Mouse (Mus musculus) erythroblast, embryonic 14.5 days (primary cell): ENCODE results near the gene Gjb1. TPM values are rescaled to one million over a fixed set of nuclear protein-coding genes. Genes with fewer than 3 reads are reported as not detected.
A peak's percentile ranks its signal among the peaks of the same experiment; 100 is the strongest.

ENCODE experiments used
- H3K27me3 ChIP-seq: 2 replicates; pipeline ENCODE4 v1.6.1; 2012; ENCODE audit warnings: inconsistent platforms; ENCODE audit not compliant: control insufficient read depth
- H3K36me3 ChIP-seq: 2 replicates; pipeline ENCODE4 v1.6.1; 2012; ENCODE audit warnings: mild to moderate bottlenecking, inconsistent platforms; ENCODE audit not compliant: control insufficient read depth
- H3K4me1 ChIP-seq: 2 replicates; pipeline ENCODE4 v1.6.1; 2012; ENCODE audit warnings: inconsistent platforms; ENCODE audit not compliant: control insufficient read depth
- H3K4me3 ChIP-seq: replicated peaks from 2 replicates; pipeline ENCODE3; 2012; ENCODE audit warnings: moderate library complexity, mild to moderate bottlenecking, inconsistent platforms
- H3K9me3 ChIP-seq: 2 replicates; pipeline ENCODE4 v1.6.1; 2012; ENCODE audit warnings: low read length, inconsistent platforms, mixed read lengths; ENCODE audit not compliant: control insufficient read depth
- GATA1 ChIP-seq: IDR thresholded peaks from 2 replicates; pipeline ENCODE4 v1.6.1; 2012; ENCODE audit warnings: low read length, inconsistent platforms, mixed read lengths
- TAL1 ChIP-seq: IDR thresholded peaks from 3 replicates; pipeline ENCODE4 v1.6.1; 2012; ENCODE audit warnings: low read length, inconsistent platforms, mixed read lengths
- polyA plus RNA-seq: library from polyadenylated mRNA; stranded (reverse); fragments of >175 nt; gene quantifications from 2 replicates; pipeline ENCODE4 v1.2.3, GENCODE M21; 2012

The Gjb1 gene
- polyA plus RNA-seq, 1 experiment: 0.13 TPM

DNA sequence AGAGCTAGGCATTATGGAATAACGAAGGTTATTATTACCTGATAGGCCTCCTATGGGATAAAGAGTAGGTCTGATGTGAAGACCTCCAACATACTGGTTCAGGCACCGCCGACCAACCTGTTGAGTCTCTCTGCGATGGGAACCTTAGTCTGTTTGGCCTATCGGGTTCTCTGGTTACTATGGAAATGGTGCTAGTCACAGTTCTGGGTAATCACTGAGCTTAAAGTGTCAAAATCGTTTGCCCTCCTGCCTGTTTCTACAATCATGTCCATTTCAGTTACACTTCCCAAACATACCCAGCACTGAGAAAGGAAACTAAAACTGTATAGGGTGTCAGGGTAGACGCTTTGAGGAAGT is 52.6 kb downstream of the Gjb1 start:
- peak overlapping the region; percentile 84 for H3K4me3 ChIP-seq
- peaks cover 4% of the 10 kb centered on the region; the same call in 1 of the 2 replicates for H3K9me3 ChIP-seq
- TF ChIP-seq GATA1 (no peak), TAL1 (no peak)

DNA sequence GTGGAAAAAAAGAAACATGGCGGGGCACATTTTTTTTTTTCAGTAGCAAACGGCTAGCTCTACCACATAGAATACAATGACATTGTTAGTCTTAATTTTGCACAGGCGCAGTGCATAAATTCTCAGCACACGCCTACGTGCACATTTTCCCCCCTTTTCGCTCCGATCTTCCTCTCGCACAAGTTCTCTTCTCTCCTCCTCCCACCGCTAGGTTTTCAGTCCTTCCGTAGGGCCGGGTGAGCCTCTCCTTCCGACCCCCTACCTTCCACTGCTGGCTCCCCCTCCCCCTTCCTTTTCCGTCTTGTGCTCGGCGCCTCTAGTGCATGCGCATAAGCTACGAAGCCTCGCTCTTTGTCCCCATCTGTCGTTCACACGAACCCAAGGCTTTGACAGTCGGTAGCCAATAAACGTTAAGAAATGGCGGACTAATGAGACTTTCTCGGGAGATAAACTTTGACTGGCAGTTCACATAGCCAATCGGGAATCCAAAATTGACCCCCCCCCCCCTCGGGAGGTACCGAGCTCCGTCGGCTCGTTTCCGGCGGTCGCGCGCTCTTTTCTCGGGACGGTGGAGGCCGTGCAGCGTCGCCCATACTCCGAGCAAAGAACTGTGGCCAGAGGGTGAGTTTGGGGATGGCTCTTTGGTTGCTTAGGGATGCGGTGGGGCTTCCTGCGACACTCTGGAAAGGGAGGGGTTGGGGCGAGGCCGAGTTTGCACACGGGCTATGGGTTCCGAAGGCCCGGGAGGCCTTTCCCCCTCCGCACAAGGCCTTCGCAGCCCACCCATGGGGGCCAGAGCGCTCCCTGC is 53.2 kb downstream of the Gjb1 start, which contains the start of gene Nono:
Nono (plus strand) TSS at position 177 of the 808 bp plus-strand sequence.
- peaks cover 28% of the 10 kb centered on the region for H3K36me3 ChIP-seq
- H3K27me3 ChIP-seq: no peaks in the 10 kb centered on the region; the same call in 1 of the 2 replicates
- peaks cover 20% of the 10 kb centered on the region for H3K4me1 ChIP-seq
- peaks cover 4% of the 10 kb centered on the region; the same call in 1 of the 2 replicates for H3K9me3 ChIP-seq
- TF ChIP-seq GATA1 (peak; percentile 47), TAL1 (no peak)
- H3K4me3 ChIP-seq: peak within 1 kb of the TSS; percentile 84

More for the DNA sequence above, 52.6 kb downstream of the Gjb1 start:
- Histone ChIP-seq H3K4me1 (peaks cover 20% of the 10 kb centered on the region), H3K36me3 (peaks cover 25% of the 10 kb centered on the region), H3K27me3 (no peaks in the 10 kb centered on the region; the same call in 1 of the 2 replicates)

DNA sequence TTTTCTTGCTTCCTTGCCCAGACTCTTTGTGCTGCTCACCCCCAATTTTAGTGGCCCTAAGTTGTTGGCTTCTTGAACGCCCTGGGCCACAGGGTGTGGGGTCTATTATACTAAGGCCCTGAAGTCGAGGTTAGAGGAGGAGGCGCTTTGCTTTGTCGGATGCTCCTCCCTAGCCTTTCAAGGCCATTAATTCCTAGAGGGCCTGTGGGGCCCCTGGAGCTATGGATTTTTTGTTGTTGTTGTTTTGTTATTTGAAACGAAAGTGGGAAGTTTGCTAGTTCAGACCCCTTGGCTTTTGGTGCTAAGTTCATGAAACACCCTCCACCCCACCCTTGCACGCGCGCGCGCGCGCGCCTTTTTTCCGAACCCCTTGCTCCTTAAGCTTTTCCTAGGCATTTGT is 53.8 kb downstream of the Gjb1 start:
- H3K9me3 ChIP-seq: peaks cover 4% of the 10 kb centered on the region; the same call in 1 of the 2 replicates
- TF ChIP-seq TAL1: no peak
- TF ChIP-seq GATA1: no peak
- H3K27me3 ChIP-seq: no peaks in the 10 kb centered on the region; the same call in 1 of the 2 replicates
- peaks cover 33% of the 10 kb centered on the region for H3K36me3 ChIP-seq
- H3K4me1 ChIP-seq: peaks cover 20% of the 10 kb centered on the region
- H3K4me3 ChIP-seq: peak overlapping the region; percentile 84

Other genes starting within 250 kb of the Gjb1 start
- gene Snx12, start 153.8 kb upstream of the Gjb1 start, polyA plus RNA-seq: 1.8 and 1.9 TPM in 2 replicates
- 12.1 and 14.7 TPM in 2 replicates for gene Foxo4, start 121.8 kb upstream of the Gjb1 start, polyA plus RNA-seq
- not detected in 2 replicates for gene Gm614, start 112.4 kb upstream of the Gjb1 start, polyA plus RNA-seq
- gene Il2rg, start 108.1 kb upstream of the Gjb1 start, polyA plus RNA-seq: 0.19 and 0.46 TPM in 2 replicates
- gene Gm20489, start 107.4 kb upstream of the Gjb1 start, polyA plus RNA-seq: not detected in 2 replicates
- 27.4 and 30.3 TPM in 2 replicates for gene Med12, start 102.3 kb upstream of the Gjb1 start, polyA plus RNA-seq
- gene Nlgn3, start 77.2 kb upstream of the Gjb1 start, polyA plus RNA-seq: 0.02 TPM in 1 of 2 replicates, not detected in the other
- gene Zmym3, start 44.5 kb downstream of the Gjb1 start, polyA plus RNA-seq: 0.13 and 0.71 TPM in 2 replicates
- gene Nono, start 52.9 kb downstream of the Gjb1 start, polyA plus RNA-seq: 1.7 and 2.5 TPM in 2 replicates
- gene Itgb1bp2, start 72.7 kb downstream of the Gjb1 start, polyA plus RNA-seq: 0.06 TPM in 1 of 2 replicates, not detected in the other
- gene Taf1, start 156.4 kb downstream of the Gjb1 start, polyA plus RNA-seq: 0.39 and 0.65 TPM in 2 replicates